ENCODE assay signal across 8 mouse cellular contexts in genomic region chr1:153652938-153653623, GRCm38 (mm10). TPM values are rescaled to one million over a fixed set of nuclear protein-coding genes. Genes with fewer than 3 reads are reported as not detected.
DNase-seq lines count a peak whose midpoint lies in the region; ATAC-seq lines count a peak whose summit lies in the region.

TSS of gene Rgs8 (plus strand) at chr1:153653025.

- H3K4me3 ChIP-seq in intestine, embryonic 14.5 days (ENCODE audit: low read depth, low read length): peak within 1 kb of the TSS; percentile 24
- no peak within 1 kb of the TSS for H3K4me3 ChIP-seq in liver, embryonic 15.5 days (replicated peaks)
- peak within 1 kb of the TSS; percentile 37 for H3K4me3 ChIP-seq in stomach, embryonic 16.5 days (replicated peaks; ENCODE audit: low read length)

- H3K9me3 ChIP-seq in intestine, embryonic 14.5 days (ENCODE audit: control insufficient read depth, low read length): no peaks in the 10 kb centered on the region
- no peaks in the 10 kb centered on the region for H3K9me3 ChIP-seq in liver, embryonic 15.5 days (replicated peaks)
- H3K9me3 ChIP-seq in stomach, embryonic 16.5 days (replicated peaks; ENCODE audit: control insufficient read depth, low read length): no peaks in the 10 kb centered on the region

- no peaks in the 10 kb centered on the region for H3K36me3 ChIP-seq in intestine, embryonic 14.5 days (ENCODE audit: control insufficient read depth, insufficient read depth, low read length)
- no peaks in the 10 kb centered on the region for H3K36me3 ChIP-seq in liver, embryonic 15.5 days (replicated peaks)
- no peaks in the 10 kb centered on the region for H3K36me3 ChIP-seq in stomach, embryonic 16.5 days (ENCODE audit: control insufficient read depth, insufficient read depth, low read length)

- ATAC-seq in cerebellum, adult (ENCODE audit: insufficient number of reproducible peaks, low FRiP score, low TSS enrichment): peak; percentile 84
- no peak for ATAC-seq in intestine, embryonic 14.5 days (replicated peaks; ENCODE audit: low FRiP score, low TSS enrichment, low read depth)
- ATAC-seq in liver, embryonic 15.5 days (ENCODE audit: insufficient read depth): no peak
- ATAC-seq in stomach, embryonic 16.5 days (ENCODE audit: insufficient read depth, low FRiP score): no peak

- peak within 1 kb of the TSS; percentile 52 for H3K4me2 ChIP-seq in intestine, embryonic 14.5 days (ENCODE audit: low read length)
- H3K4me2 ChIP-seq in liver, embryonic 15.5 days: peak within 1 kb of the TSS; percentile 32
- H3K4me2 ChIP-seq in stomach, embryonic 16.5 days (ENCODE audit: low read depth, low read length): peak within 1 kb of the TSS; percentile 52

- peaks cover 6% of the 10 kb centered on the region for H3K4me1 ChIP-seq in intestine, embryonic 14.5 days (replicated peaks; ENCODE audit: control insufficient read depth, insufficient read depth, low read length)
- no peaks in the 10 kb centered on the region; the same call in 1 of the 2 replicates for H3K4me1 ChIP-seq in liver, embryonic 15.5 days (replicated peaks)
- H3K4me1 ChIP-seq in stomach, embryonic 16.5 days (ENCODE audit: control insufficient read depth, insufficient read depth, low read length): peaks cover 11% of the 10 kb centered on the region

- 2% methylated on average over 26 of the region's 26 CpGs for WGBS in intestine, embryonic 14.5 days
- 4% methylated on average over 26 of the region's 26 CpGs for WGBS in liver, embryonic 15.5 days (ENCODE audit: insufficient replicate concordance)
- 2% methylated on average over 26 of the region's 26 CpGs for WGBS in stomach, embryonic 16.5 days

- peak within 1 kb of the TSS; percentile 14; the same call in 1 of the 2 replicates for H3K9ac ChIP-seq in intestine, embryonic 14.5 days (ENCODE audit: low read length)
- no peak within 1 kb of the TSS for H3K9ac ChIP-seq in liver, embryonic 15.5 days
- H3K9ac ChIP-seq in stomach, embryonic 16.5 days (ENCODE audit: low read length): peak within 1 kb of the TSS; percentile 54

- no peak for DNase-seq in cerebellum, postnatal 4 days (ENCODE audit: low spot score in 2 of 2)
- DNase-seq in right cerebral cortex, adult 18-20 months: peak; percentile 46
- no peak for DNase-seq in right cerebral cortex, postnatal 25 days
- peak; percentile 75 for DNase-seq in intestine, embryonic 14.5 days (ENCODE audit: low spot score)
- no peak for DNase-seq in spleen, adult 18-20 months

- peaks cover 10% of the 10 kb centered on the region; the same call in 1 of the 2 replicates for H3K27me3 ChIP-seq in intestine, embryonic 14.5 days (replicated peaks; ENCODE audit: control insufficient read depth, insufficient read depth, low read length)
- H3K27me3 ChIP-seq in liver, embryonic 15.5 days: peaks cover 29% of the 10 kb centered on the region
- peaks cover 12% of the 10 kb centered on the region for H3K27me3 ChIP-seq in stomach, embryonic 16.5 days (ENCODE audit: control insufficient read depth, insufficient read depth, low read length)

- H3K27ac ChIP-seq in intestine, embryonic 14.5 days (ENCODE audit: low read depth): no peak within 1 kb of the TSS
- no peak within 1 kb of the TSS for H3K27ac ChIP-seq in liver, embryonic 15.5 days (replicated peaks)
- no peak within 1 kb of the TSS for H3K27ac ChIP-seq in stomach, embryonic 16.5 days (ENCODE audit: low read length)

RNA-seq across cellular contexts. Expression of gene Rgs8, which starts in this region (rescaled TPM):
- polyA plus RNA-seq in intestine, embryonic 14.5 days (2014; fragmentation: Nextera tagmentation; extraction: Ambion mirVana): 0.04 and 0.46 TPM in 2 replicates
- polyA plus RNA-seq in liver, embryonic 15.5 days (2015; fragmentation: Nextera tagmentation; extraction: Ambion mirVana): 0.14 TPM in 1 of 2 replicates, not detected in the other
- 0.32 and 0.50 TPM in 2 replicates for polyA plus RNA-seq in stomach, embryonic 16.5 days (2015; fragmentation: Nextera tagmentation; extraction: Ambion mirVana)

Comparison
In these comparisons a context has a peak if more than half of its experiments do, and no peak if none do; other contexts are left out.
1. Peak in DNase-seq, H3K4me3 ChIP-seq, H3K9ac ChIP-seq and H3K4me2 ChIP-seq in intestine, embryonic 14.5 days; RNA of the gene not detected or under 1 TPM.